Comparison of ENCODE assay signal across 7 mouse cellular contexts in genomic region chr15:93750953-93751352, GRCm38 (mm10).
DNase-seq lines count a peak whose midpoint lies in the region; ATAC-seq and TF ChIP-seq lines count a peak whose summit lies in the region.

No protein-coding gene starts in this region.

- no peaks in the 10 kb centered on the region for H3K36me3 ChIP-seq in intestine, postnatal 0 days (ENCODE audit: control insufficient read depth, insufficient read depth)

- H3K9me3 ChIP-seq in intestine, postnatal 0 days (ENCODE audit: control insufficient read depth), result no peaks in the 10 kb centered on the region

- no peak overlapping the region for H3K27ac ChIP-seq in gastrocnemius, adult 2 months
- no peak overlapping the region for H3K27ac ChIP-seq in intestine, postnatal 0 days (ENCODE audit: low read depth, low read length)
- no peak overlapping the region for H3K27ac ChIP-seq in cerebellum, adult 2 months (ENCODE audit: insufficient read depth, low read length)

- no peak for TF ChIP-seq POLR2A in cerebellum, adult 2 months (IDR thresholded peaks at IDR 0.05; ENCODE audit: borderline replicate concordance, insufficient read depth, low read length)

- peaks cover 3% of the 10 kb centered on the region; the same call in 1 of the 2 replicates for H3K4me1 ChIP-seq in intestine, postnatal 0 days (replicated peaks; ENCODE audit: control insufficient read depth, insufficient read depth, low read length)
- no peaks in the 10 kb centered on the region for H3K4me1 ChIP-seq in cerebellum, adult 2 months (ENCODE audit: control insufficient read depth, insufficient read depth, low read length)

- peak; percentile 93 for ATAC-seq in activated CD4-positive, CD25-positive, alpha-beta regulatory T cell, adult 4 months
- ATAC-seq in intestine, postnatal 0 days, result peak; percentile 70

- H3K4me2 ChIP-seq in intestine, postnatal 0 days (replicated peaks; ENCODE audit: low read depth), result no peak overlapping the region

- TF ChIP-seq CTCF in gastrocnemius, adult 2 months (IDR thresholded peaks at IDR 0.05), result peak; percentile 62
- TF ChIP-seq CTCF in intestine, postnatal 0 days (IDR thresholded peaks at IDR 0.05; ENCODE audit: low read depth), result peak; percentile 68
- no peak for TF ChIP-seq CTCF in cerebellum, adult 2 months (IDR thresholded peaks at IDR 0.05; ENCODE audit: borderline replicate concordance, insufficient read depth, low read depth, low read length)

- intact Hi-C loops in gastrocnemius, adult 2 months (cut with DNase I), result no loop called here

- WGBS in intestine, postnatal 0 days, result 14% methylated on average over 8 of the region's 8 CpGs
- WGBS in cerebellum, adult 2 months, result 20% methylated on average over 8 of the region's 8 CpGs

- no peak overlapping the region for H3K9ac ChIP-seq in intestine, postnatal 0 days (ENCODE audit: low read depth, low read length)

- DNase-seq in CD4-positive, CD25-positive, alpha-beta regulatory T cell, adult 2 months (ENCODE audit: low read depth, low spot score), result peak; percentile 78
- peak; percentile 65 for DNase-seq in gastrocnemius, adult 2 months
- DNase-seq in liver, result peak; percentile 67
- peak; percentile 24 for DNase-seq in ovary, postnatal 14 days (ENCODE audit: low spot score)
- DNase-seq in cerebellum, adult 2 months, result no peak

- H3K4me3 ChIP-seq in gastrocnemius, adult 2 months, result no peak overlapping the region
- H3K4me3 ChIP-seq in intestine, postnatal 0 days (ENCODE audit: low read depth, low read length), result no peak overlapping the region
- no peak overlapping the region for H3K4me3 ChIP-seq in cerebellum, adult 2 months (replicated peaks; ENCODE audit: insufficient read depth, low read depth, low read length)

- H3K27me3 ChIP-seq in intestine, postnatal 0 days (replicated peaks; ENCODE audit: control insufficient read depth, insufficient read depth, low read length), result no peaks in the 10 kb centered on the region
- no peaks in the 10 kb centered on the region for H3K27me3 ChIP-seq in cerebellum, adult 2 months (ENCODE audit: control insufficient read depth, insufficient read depth, low read length)

Comparison
In these comparisons a context has a peak if more than half of its experiments do, and no peak if none do; other contexts are left out.
1. DNase-seq: peak in CD4-positive, CD25-positive, alpha-beta regulatory T cell, adult 2 months (single experiment), gastrocnemius, adult 2 months (single experiment), liver (single experiment) and ovary, postnatal 14 days (single experiment); none in cerebellum, adult 2 months (0 of 2).